Mouse (Mus musculus) layer of hippocampus, postnatal 36 days (tissue): Measurements from ENCODE around the gene Ahcyl2. TPM values are rescaled to one million over a fixed set of nuclear protein-coding genes. Genes with fewer than 3 reads are reported as not detected.
A peak's percentile ranks its signal among the peaks of the same experiment; 100 is the strongest.
"Not testable (repeated sequence)": the region's sequence is repeated elsewhere in the genome, so short reads cannot be mapped to it uniquely, and the experiment has no call there.

Source experiments
- DNase-seq, 2 experiments: peaks; one replicate each; pipeline ENCODE4 v3.0.0; 2022
- total RNA-seq, 2 experiments: library from RNA; stranded (reverse); gene quantifications; 2 replicates each; pipeline ENCODE4 v1.2.3; 2021

Ahcyl2 gene
- total RNA-seq: 100 to 1,000 TPM; 232 to 261 TPM

GRCm38 (mm10) chr6:29767813-29768660 is at the start of gene Ahcyl2:
Gene Ahcyl2, plus strand, starts transcription at chr6:29768011.
- DNase-seq: peak; percentile 93 to 95

GRCm38 (mm10) chr6:29718894-29719329 is 48.9 kb upstream of the Ahcyl2 start:
- peak; percentile 76 for DNase-seq

GRCm38 (mm10) chr6:29721890-29722289 is 45.9 kb upstream of the Ahcyl2 start:
- no peak for DNase-seq

- DNase-seq: no peak
These were observed 41.1 kb upstream of the Ahcyl2 start for GRCm38 (mm10) chr6:29726576-29727200.

GRCm38 (mm10) chr6:29728035-29728434 is 39.8 kb upstream of the Ahcyl2 start:
- DNase-seq: no peak

GRCm38 (mm10) chr6:29729491-29729890 is 38.3 kb upstream of the Ahcyl2 start:
- DNase-seq: no peak

GRCm38 (mm10) chr6:29735336-29735688 is 32.5 kb upstream of the Ahcyl2 start, which contains the start of gene Smo:
Gene Smo, plus strand, starts transcription at chr6:29735503.
- peak; percentile 47 to 60 for DNase-seq

- no peak for DNase-seq
These were observed 31.9 kb upstream of the Ahcyl2 start for GRCm38 (mm10) chr6:29735689-29736451.

- no peak for DNase-seq
These were observed 31.0 kb upstream of the Ahcyl2 start for GRCm38 (mm10) chr6:29736610-29737458.

- DNase-seq: peak in 1 of 2 experiments; percentile 34
These were observed 16.2 kb upstream of the Ahcyl2 start for GRCm38 (mm10) chr6:29751466-29752152.

- DNase-seq: no peak
These were observed 14.5 kb upstream of the Ahcyl2 start for GRCm38 (mm10) chr6:29753336-29753735.

- peak; percentile 47 to 61 for DNase-seq
These were observed 11.8 kb upstream of the Ahcyl2 start for GRCm38 (mm10) chr6:29756001-29756400.

GRCm38 (mm10) chr6:29756476-29756875 is 11.3 kb upstream of the Ahcyl2 start:
- DNase-seq: no peak

GRCm38 (mm10) chr6:29758417-29758816 is 9.4 kb upstream of the Ahcyl2 start:
- peak; percentile 69 to 73 for DNase-seq

GRCm38 (mm10) chr6:29759012-29759679 is 8.7 kb upstream of the Ahcyl2 start:
- no peak for DNase-seq

GRCm38 (mm10) chr6:29760397-29760796 is 7.4 kb upstream of the Ahcyl2 start:
- DNase-seq: not testable (repeated sequence)

GRCm38 (mm10) chr6:29761282-29761681 is 6.5 kb upstream of the Ahcyl2 start:
- no peak for DNase-seq

GRCm38 (mm10) chr6:29762524-29762923 is 5.3 kb upstream of the Ahcyl2 start:
- DNase-seq: no peak

GRCm38 (mm10) chr6:29766874-29767273 is 937 bp upstream of the Ahcyl2 start:
- no peak for DNase-seq

GRCm38 (mm10) chr6:29768791-29769441 is 1.1 kb downstream of the Ahcyl2 start:
- peak; percentile 44 to 46 for DNase-seq
